Mouse (Mus musculus) kidney, postnatal 0 days (tissue): ENCODE measurements around the gene Krtap29-1. TPM values are rescaled to one million over a fixed set of nuclear protein-coding genes. Genes with fewer than 3 reads are reported as not detected.

Experiments used
- ATAC-seq: fragments of 200-750 bp; cut with Nextera tagmentation; replicated peaks from 2 replicates; pipeline ENCODE4 v1.8.0; 2017; ENCODE audit warnings: low read depth, moderate number of reproducible peaks, moderate TSS enrichment, moderate library complexity; ENCODE audit not compliant: low FRiP score
- DNase-seq: peaks from one replicate; pipeline ENCODE4 v3.0.0-alpha.2; 2016; ENCODE audit warnings: low spot score
- H3K27ac ChIP-seq: fragments of 300-500 bp; sonication (generic); 2 replicates; pipeline ENCODE4 v1.5.1; 2014; ENCODE audit warnings: mild to moderate bottlenecking
- H3K27me3 ChIP-seq: fragments of 300-500 bp; sonication (generic); 2 replicates; pipeline ENCODE4 v1.6.1; 2014; ENCODE audit warnings: low read length, mixed read lengths; ENCODE audit not compliant: insufficient read depth
- H3K36me3 ChIP-seq: fragments of 300-500 bp; sonication (generic); 2 replicates; pipeline ENCODE4 v1.6.1; 2014; ENCODE audit warnings: low read length, mixed read lengths; ENCODE audit not compliant: insufficient read depth
- H3K4me1 ChIP-seq: fragments of 300-500 bp; sonication (generic); replicated peaks from 2 replicates; pipeline ENCODE4 v1.6.1; 2014; ENCODE audit warnings: antibody characterized with exemption, low read length, mixed read lengths; ENCODE audit not compliant: insufficient read depth
- H3K4me2 ChIP-seq: fragments of 300-500 bp; sonication (generic); 2 replicates; pipeline ENCODE4 v1.6.1; 2014; ENCODE audit warnings: mild to moderate bottlenecking, low read length, moderate library complexity, mixed read lengths
- H3K4me3 ChIP-seq: fragments of 300-500 bp; sonication (generic); replicated peaks from 2 replicates; pipeline ENCODE4 v1.5.1; 2014; ENCODE audit warnings: low read depth, low read length
- H3K9ac ChIP-seq: fragments of 300-500 bp; sonication (generic); 2 replicates; pipeline ENCODE4 v1.6.1; 2014; ENCODE audit warnings: low read depth, low read length
- H3K9me3 ChIP-seq: fragments of 300-500 bp; sonication (generic); replicated peaks from 2 replicates; pipeline ENCODE4 v1.6.1; 2016; ENCODE audit warnings: low read length, inconsistent platforms, mixed read lengths
- CTCF ChIP-seq: IDR thresholded peaks from 2 replicates; pipeline ENCODE4 v1.5.1; 2016; ENCODE audit warnings: antibody characterized with exemption, low read depth, mild to moderate bottlenecking, moderate library complexity
- WGBS: fragments of 180-500 bp; shearing (Covaris S2); extraction: QIAGEN DNeasy Blood & Tissue Kit; methylation state at CpG from one replicate; pipeline ENCODE4 v1.1.7; 2014; 5-methylcytosine and 5-hydroxymethylcytosine counted together
- polyA plus RNA-seq: library from polyadenylated mRNA; unstranded; fragments of >200 nt; fragmentation: Nextera tagmentation; extraction: Ambion mirVana; gene quantifications from 2 replicates; pipeline ENCODE4 v1.2.1, GENCODE M21; 2015

The Krtap29-1 gene
- polyA plus RNA-seq, 1 experiment from 2014 or later = not detected

DNA sequence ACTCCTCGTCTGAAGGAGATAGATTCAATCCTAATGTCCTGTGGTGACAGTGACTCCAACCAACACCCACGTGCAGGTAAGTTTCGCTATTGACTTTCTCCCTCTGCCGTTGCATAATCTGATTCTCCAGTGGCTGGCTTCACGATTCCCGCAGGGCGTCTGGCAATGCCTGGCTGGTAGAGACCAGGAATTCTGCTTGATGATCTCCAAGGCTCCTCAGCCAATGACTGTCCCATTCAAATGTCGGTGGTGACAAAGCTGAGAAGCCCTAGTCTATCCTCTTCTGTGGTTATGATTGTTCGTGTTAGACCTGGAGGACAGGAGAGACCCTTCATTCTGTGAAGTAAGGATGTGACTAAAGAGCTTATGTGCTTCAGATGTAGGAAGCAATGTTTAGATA lies 3.9 kb upstream of the Krtap29-1 start:
- H3K36me3 ChIP-seq = no peaks in the 10 kb centered on the region
- ATAC-seq (no peak), DNase-seq (no peak)
- no peak overlapping the region for H3K4me2 ChIP-seq
- H3K27me3 ChIP-seq = no peaks in the 10 kb centered on the region
- no peaks in the 10 kb centered on the region for H3K9me3 ChIP-seq
- H3K9ac ChIP-seq = no peak overlapping the region
- no peak overlapping the region for H3K27ac ChIP-seq
- no peaks in the 10 kb centered on the region for H3K4me1 ChIP-seq
- 88% methylated on average over 9 of the region's 9 CpGs for WGBS
- H3K4me3 ChIP-seq = no peak overlapping the region
- TF ChIP-seq CTCF = no peak

DNA sequence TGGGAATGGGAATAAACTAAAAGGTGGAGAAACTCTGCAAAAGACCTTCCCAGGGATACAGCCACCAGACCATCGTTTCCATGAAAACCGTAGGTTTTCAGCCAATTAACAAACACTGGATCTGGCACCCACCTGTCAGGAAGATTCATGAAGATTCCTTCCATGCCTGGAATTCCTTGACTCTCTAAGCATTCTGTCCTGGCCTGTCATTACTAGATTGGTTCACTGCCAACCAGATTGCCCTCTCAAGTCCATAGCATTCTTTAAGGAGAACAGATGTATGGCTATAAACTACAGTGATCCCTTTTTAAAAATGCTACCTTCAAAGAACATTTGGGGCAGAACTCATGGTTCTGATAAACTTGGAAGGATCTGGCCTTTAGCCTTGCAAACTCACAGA lies 12.9 kb downstream of the Krtap29-1 start:
- Histone ChIP-seq H3K36me3 (no peaks in the 10 kb centered on the region), H3K4me1 (no peaks in the 10 kb centered on the region), H3K4me2 (no peak overlapping the region), H3K9ac (no peak overlapping the region), H3K27me3 (no peaks in the 10 kb centered on the region), H3K27ac (no peak overlapping the region), H3K4me3 (no peak overlapping the region), H3K9me3 (no peaks in the 10 kb centered on the region)
- DNase-seq (no peak), ATAC-seq (no peak)
- no peak for TF ChIP-seq CTCF
- 57% methylated on average over 2 of the region's 2 CpGs for WGBS

DNA sequence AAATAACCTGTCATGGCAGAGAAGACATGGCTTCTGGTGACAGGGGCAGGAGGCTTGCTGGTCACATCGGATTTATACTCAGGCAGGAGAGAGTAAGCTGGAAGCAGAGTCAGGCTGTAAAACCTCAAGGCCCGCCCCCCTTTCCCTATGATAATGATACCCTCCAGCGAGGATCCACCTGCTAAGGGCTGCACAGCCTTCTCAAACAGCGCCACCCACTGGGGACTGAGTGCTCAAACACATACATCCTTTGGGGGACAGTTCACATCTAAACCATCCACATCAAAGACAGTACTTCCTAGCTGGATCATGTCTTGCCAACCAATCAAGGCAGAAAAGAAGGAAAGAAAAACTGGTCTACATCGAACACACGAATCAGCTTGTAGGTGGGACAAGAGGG lies 14.6 kb downstream of the Krtap29-1 start:
- no peak overlapping the region for H3K4me2 ChIP-seq
- TF ChIP-seq CTCF = peak; percentile 19; the same call in 1 of the 2 replicates
- no peak for ATAC-seq
- H3K27me3 ChIP-seq = no peaks in the 10 kb centered on the region
- no peak overlapping the region for H3K4me3 ChIP-seq
- no peaks in the 10 kb centered on the region for H3K4me1 ChIP-seq
- no peak overlapping the region for H3K9ac ChIP-seq
- WGBS = 45% methylated on average over 6 of the region's 6 CpGs
- H3K27ac ChIP-seq = no peak overlapping the region
- H3K36me3 ChIP-seq = no peaks in the 10 kb centered on the region
- H3K9me3 ChIP-seq = no peaks in the 10 kb centered on the region
- DNase-seq = no peak

DNA sequence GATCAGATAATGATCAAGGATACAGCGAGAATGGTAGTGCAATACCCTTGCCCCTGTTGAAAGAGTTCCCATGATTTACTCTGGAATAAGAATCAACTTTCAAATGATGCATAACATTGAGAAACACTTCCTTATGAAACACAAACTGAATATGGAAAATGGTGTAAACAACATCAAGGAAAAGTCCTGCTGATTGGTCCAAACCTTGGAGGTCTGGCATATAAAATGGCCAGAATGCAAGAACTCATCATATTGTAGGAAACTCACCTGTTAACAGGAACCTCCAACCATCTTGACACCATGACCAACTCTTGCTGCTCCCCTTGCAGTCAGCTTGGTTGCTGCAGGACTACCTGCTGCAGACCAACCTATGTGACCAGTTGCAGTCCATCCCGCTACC lies 30.7 kb downstream of the Krtap29-1 start, which contains the start of gene Krtap9-5:
TSS of gene Krtap9-5 (plus strand) at position 301 of the 400 bp plus-strand sequence.
- Histone ChIP-seq H3K9ac (no peak within 1 kb of the TSS), H3K4me2 (no peak within 1 kb of the TSS), H3K4me1 (no peaks in the 10 kb centered on the region), H3K27ac (no peak within 1 kb of the TSS), H3K36me3 (no peaks in the 10 kb centered on the region), H3K9me3 (no peaks in the 10 kb centered on the region), H3K4me3 (no peak within 1 kb of the TSS), H3K27me3 (no peaks in the 10 kb centered on the region)
- 91% methylated on average over 2 of the region's 2 CpGs for WGBS
- no peak for DNase-seq
- no peak for ATAC-seq
- TF ChIP-seq CTCF = no peak

DNA sequence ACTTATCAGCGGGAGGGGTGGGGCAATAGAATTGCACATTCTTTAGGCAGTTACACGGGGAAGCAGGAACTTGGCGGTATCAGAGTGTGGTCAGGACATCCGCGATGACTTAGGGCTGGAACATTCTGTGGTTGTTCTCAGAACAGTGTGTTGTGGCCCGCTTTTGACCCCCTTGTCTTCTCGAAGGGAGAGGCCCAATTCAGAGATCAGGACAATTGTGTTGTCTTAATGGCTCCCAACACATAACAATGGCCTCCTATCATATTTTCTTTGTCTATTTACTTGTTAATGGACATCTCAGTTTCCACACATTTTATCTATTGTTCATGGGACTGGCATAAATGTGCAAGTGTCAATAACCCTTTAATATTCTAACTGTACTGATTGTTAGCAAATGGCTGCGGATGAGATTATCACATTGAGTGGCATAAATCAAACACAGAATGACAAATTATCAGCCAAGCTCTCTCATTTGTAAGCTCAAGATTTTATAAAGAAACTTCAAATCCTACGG lies 41.0 kb downstream of the Krtap29-1 start:
- H3K36me3 ChIP-seq = no peaks in the 10 kb centered on the region
- no peak overlapping the region for H3K4me2 ChIP-seq
- 83% methylated on average over 9 of the region's 9 CpGs for WGBS
- H3K9ac ChIP-seq = no peak overlapping the region
- H3K9me3 ChIP-seq = no peaks in the 10 kb centered on the region
- no peak for DNase-seq
- no peak overlapping the region for H3K4me3 ChIP-seq
- no peaks in the 10 kb centered on the region for H3K4me1 ChIP-seq
- H3K27me3 ChIP-seq = no peaks in the 10 kb centered on the region
- no peak overlapping the region for H3K27ac ChIP-seq
- no peak for ATAC-seq
- no peak for TF ChIP-seq CTCF

DNA sequence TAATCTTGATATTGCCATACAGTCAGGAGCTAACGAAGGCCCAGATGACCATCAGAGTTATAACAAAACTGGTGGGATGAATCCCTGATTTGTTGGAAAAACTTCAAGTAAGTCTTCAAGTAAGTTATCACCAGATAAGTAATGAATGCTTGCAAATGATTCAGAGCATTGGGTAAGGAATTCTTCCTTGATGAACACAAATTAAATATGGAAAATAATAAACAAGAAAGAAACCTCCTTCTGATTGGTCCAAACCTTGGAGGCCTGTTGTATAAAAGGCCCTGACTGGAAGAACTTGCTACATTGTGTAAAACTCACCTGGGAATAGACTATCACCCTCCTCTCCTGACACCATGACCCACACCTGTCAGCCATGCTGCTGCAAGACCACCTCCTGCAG lies 42.9 kb downstream of the Krtap29-1 start, which contains the start of gene Krtap31-2:
TSS of gene Krtap31-2 (plus strand) at position 301 of the 400 bp plus-strand sequence.
- Histone ChIP-seq H3K27me3 (no peaks in the 10 kb centered on the region), H3K27ac (no peak within 1 kb of the TSS), H3K4me1 (no peaks in the 10 kb centered on the region), H3K36me3 (no peaks in the 10 kb centered on the region), H3K4me2 (no peak within 1 kb of the TSS), H3K9ac (no peak within 1 kb of the TSS), H3K4me3 (no peak within 1 kb of the TSS), H3K9me3 (no peaks in the 10 kb centered on the region)
- ATAC-seq = no peak
- TF ChIP-seq CTCF = no peak
- DNase-seq = no peak
- 85% methylated on average over 1 of the region's 1 CpGs for WGBS

Other genes starting within 250 kb of the Krtap29-1 start
- gene Gm14180, start 244.8 kb downstream of the Krtap29-1 start, polyA plus RNA-seq = not detected in 2 replicates
- gene Gm11595, start 206.1 kb downstream of the Krtap29-1 start, polyA plus RNA-seq = not detected in 2 replicates
- not detected in 2 replicates for gene Krtap4-8, start 198.3 kb downstream of the Krtap29-1 start, polyA plus RNA-seq
- not detected in 2 replicates for gene Krtap4-9, start 193.9 kb downstream of the Krtap29-1 start, polyA plus RNA-seq
- not detected in 2 replicates for gene Gm11596, start 185.6 kb downstream of the Krtap29-1 start, polyA plus RNA-seq
- gene Gm11569, start 180.1 kb downstream of the Krtap29-1 start, polyA plus RNA-seq = not detected in 2 replicates
- gene Gm11554, start 174.6 kb downstream of the Krtap29-1 start, polyA plus RNA-seq = not detected in 2 replicates
- not detected in 2 replicates for gene Krtap4-13, start 169.2 kb downstream of the Krtap29-1 start, polyA plus RNA-seq
- not detected in 2 replicates for gene Gm11564, start 163.4 kb downstream of the Krtap29-1 start, polyA plus RNA-seq
- gene 2300003K06Rik, start 141.0 kb downstream of the Krtap29-1 start, polyA plus RNA-seq = not detected in 2 replicates
- not detected in 2 replicates for gene Krtap4-16, start 127.4 kb downstream of the Krtap29-1 start, polyA plus RNA-seq
- not detected in 2 replicates for gene Gm11568, start 121.1 kb downstream of the Krtap29-1 start, polyA plus RNA-seq
- not detected in 2 replicates for gene Gm11559, start 114.6 kb downstream of the Krtap29-1 start, polyA plus RNA-seq
- gene Krtap9-1, start 105.7 kb downstream of the Krtap29-1 start, polyA plus RNA-seq = not detected in 2 replicates
- not detected in 2 replicates for gene Gm11567, start 99.9 kb downstream of the Krtap29-1 start, polyA plus RNA-seq
- gene Krtap31-1, start 71.1 kb downstream of the Krtap29-1 start, polyA plus RNA-seq = not detected in 2 replicates
- not detected in 2 replicates for gene Gm11565, start 64.3 kb downstream of the Krtap29-1 start, polyA plus RNA-seq
- gene Krtap31-2, start 42.8 kb downstream of the Krtap29-1 start, polyA plus RNA-seq = not detected in 2 replicates
- gene Krtap9-5, start 30.6 kb downstream of the Krtap29-1 start, polyA plus RNA-seq = not detected in 2 replicates
- gene Krtap16-1, start 7.5 kb upstream of the Krtap29-1 start, polyA plus RNA-seq = not detected in 2 replicates
- gene Krtap17-1, start 14.9 kb upstream of the Krtap29-1 start, polyA plus RNA-seq = not detected in 2 replicates
- gene Krt33a, start 37.2 kb upstream of the Krtap29-1 start, polyA plus RNA-seq = not detected in 2 replicates
- gene Krt33b, start 50.8 kb upstream of the Krtap29-1 start, polyA plus RNA-seq = not detected in 2 replicates
- not detected in 2 replicates for gene Krt34, start 62.5 kb upstream of the Krtap29-1 start, polyA plus RNA-seq
- not detected in 2 replicates for gene Krt31, start 71.5 kb upstream of the Krtap29-1 start, polyA plus RNA-seq
- gene Krt32, start 109.2 kb upstream of the Krtap29-1 start, polyA plus RNA-seq = not detected in 2 replicates
- not detected in 2 replicates for gene Krt35, start 117.2 kb upstream of the Krtap29-1 start, polyA plus RNA-seq
- gene Krt36, start 126.6 kb upstream of the Krtap29-1 start, polyA plus RNA-seq = 0.78 and 1.2 TPM in 2 replicates
- 0.08 and 0.10 TPM in 2 replicates for gene Krt13, start 142.5 kb upstream of the Krtap29-1 start, polyA plus RNA-seq
- gene Krt15, start 156.9 kb upstream of the Krtap29-1 start, polyA plus RNA-seq = 2.9 and 3.0 TPM in 2 replicates
- 90.5 and 94.0 TPM in 2 replicates for gene Krt19, start 169.6 kb upstream of the Krtap29-1 start, polyA plus RNA-seq
- not detected in 2 replicates for gene Krt9, start 214.2 kb upstream of the Krtap29-1 start, polyA plus RNA-seq
- 2.7 and 4.3 TPM in 2 replicates for gene Krt14, start 228.5 kb upstream of the Krtap29-1 start, polyA plus RNA-seq